Mouse (Mus musculus): ENCODE measurements around the gene Med8. TPM values are rescaled to one million over a fixed set of nuclear protein-coding genes. Genes with fewer than 3 reads are reported as not detected.

Med8 gene
- polyA plus RNA-seq, 1 experiment = 31.0 TPM

DNA sequence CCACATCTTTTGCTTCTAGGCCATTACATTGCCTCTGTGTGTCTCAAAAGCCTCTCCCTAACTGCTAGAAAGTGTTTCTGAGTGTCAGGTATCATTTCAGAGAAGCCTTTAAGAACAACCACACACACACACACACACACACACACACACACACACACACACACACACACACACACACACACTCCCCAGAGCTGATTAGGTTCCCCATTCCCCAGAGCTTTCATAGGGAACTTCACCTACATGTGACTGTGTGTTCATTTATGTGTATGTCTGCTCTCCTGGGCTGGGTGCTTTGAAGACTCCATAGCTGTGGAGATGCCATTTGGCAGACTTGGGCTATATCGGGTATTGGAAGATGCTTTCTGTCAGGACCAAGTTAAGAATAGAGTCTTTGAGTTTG lies 16.2 kb downstream of the Med8 start:
- H3K27me3 ChIP-seq (replicated peaks; ENCODE audit: control insufficient read depth, insufficient read depth, low read length) = no peaks in the 10 kb centered on the region
- no peak for DNase-seq
- no peak overlapping the region for H3K27ac ChIP-seq (ENCODE audit: insufficient read depth, low read depth, low read length)

DNA sequence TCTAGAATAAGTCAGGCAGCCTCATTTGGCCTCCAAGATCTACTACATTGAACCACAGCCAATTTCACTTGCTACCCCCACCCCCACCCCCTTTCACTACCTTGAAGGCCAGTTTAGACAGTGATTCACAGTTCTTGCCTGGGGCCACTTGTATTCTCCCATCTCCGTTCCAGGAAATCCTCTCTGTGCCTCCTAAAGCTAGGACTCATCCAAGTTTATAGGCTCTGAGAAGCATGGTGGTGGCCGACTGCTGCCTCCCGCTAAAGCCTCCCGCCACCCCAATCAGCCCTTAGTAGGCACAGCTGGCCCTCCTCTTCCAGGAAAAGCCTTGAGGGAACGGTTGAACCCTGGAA lies 18.3 kb downstream of the Med8 start:
- H3K4me3 ChIP-seq (ENCODE audit: insufficient read depth, low read depth, low read length) = peak overlapping the region; percentile 92
- TF ChIP-seq POLR2A (IDR thresholded peaks at IDR 0.05; ENCODE audit: low read depth, low read length) = no peak
- no peak for TF ChIP-seq CTCF (conservative IDR thresholded peaks at IDR 0.05; ENCODE audit: insufficient read depth, insufficient read length, low read depth, low read length)
- peaks cover 31% of the 10 kb centered on the region for H3K4me1 ChIP-seq (ENCODE audit: control insufficient read depth, insufficient read depth, low read length)
- DNase-seq = no peak
- peak overlapping the region; percentile 97 for H3K27ac ChIP-seq (ENCODE audit: insufficient read depth, low read depth, low read length)
- no peaks in the 10 kb centered on the region for H3K36me3 ChIP-seq (ENCODE audit: control insufficient read depth, insufficient read depth, low read length)
- H3K27me3 ChIP-seq (replicated peaks; ENCODE audit: control insufficient read depth, insufficient read depth, low read length) = no peaks in the 10 kb centered on the region
- 2% methylated on average over 5 of the region's 5 CpGs for WGBS

More for the DNA sequence above, 16.2 kb downstream of the Med8 start:
- no peaks in the 10 kb centered on the region for H3K36me3 ChIP-seq (ENCODE audit: control insufficient read depth, insufficient read depth, low read length)
- no peak for TF ChIP-seq CTCF (conservative IDR thresholded peaks at IDR 0.05; ENCODE audit: insufficient read depth, insufficient read length, low read depth, low read length)
- peaks cover 29% of the 10 kb centered on the region for H3K4me1 ChIP-seq (ENCODE audit: control insufficient read depth, insufficient read depth, low read length)
- no peak overlapping the region for H3K4me3 ChIP-seq (ENCODE audit: insufficient read depth, low read depth, low read length)
- 94% methylated on average over 1 of the region's 1 CpGs for WGBS

DNA sequence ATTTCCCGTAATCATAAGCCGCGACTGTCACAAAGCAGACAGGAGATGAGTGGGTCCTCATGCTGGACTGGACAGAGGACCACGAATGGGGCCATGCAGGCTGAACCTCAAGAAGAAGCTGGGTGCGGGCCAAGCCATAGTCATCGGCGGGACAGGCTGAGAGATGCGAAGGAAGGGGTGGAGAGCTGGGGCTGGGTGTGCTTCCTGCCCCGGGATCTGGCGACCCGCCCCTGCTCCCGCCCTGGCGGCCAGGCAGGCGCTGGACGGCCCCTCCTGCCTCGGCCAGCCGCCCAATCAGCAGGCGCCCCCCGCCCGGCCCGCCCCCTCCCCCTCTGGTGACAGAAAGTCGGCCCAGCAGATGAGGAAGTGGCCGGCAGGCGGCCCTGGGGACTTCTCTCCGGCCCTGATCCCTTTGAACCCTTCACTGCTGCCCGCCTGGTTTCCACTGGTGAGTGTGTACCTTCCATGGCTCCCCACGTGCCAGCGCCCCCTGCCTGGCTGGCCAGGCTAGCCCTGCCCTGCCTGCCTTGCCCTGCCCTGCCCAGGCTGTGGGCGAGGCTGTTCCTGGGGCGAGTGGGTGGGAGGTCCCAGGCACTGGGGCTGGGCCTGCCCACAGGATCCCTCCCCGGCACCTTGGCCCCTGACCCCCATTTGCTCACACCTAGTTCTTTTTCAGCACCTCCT lies 18.8 kb downstream of the Med8 start, which contains the start of gene Elovl1:
Elovl1 (plus strand) TSS at position 326 of the 684 bp plus-strand sequence.
- H3K36me3 ChIP-seq (ENCODE audit: control insufficient read depth, insufficient read depth, low read length) = no peaks in the 10 kb centered on the region
- no peaks in the 10 kb centered on the region for H3K27me3 ChIP-seq (replicated peaks; ENCODE audit: control insufficient read depth, insufficient read depth, low read length)
- peak within 1 kb of the TSS; percentile 97 for H3K27ac ChIP-seq (ENCODE audit: insufficient read depth, low read depth, low read length)
- peaks cover 31% of the 10 kb centered on the region for H3K4me1 ChIP-seq (ENCODE audit: control insufficient read depth, insufficient read depth, low read length)
- DNase-seq = peak; percentile 96
- WGBS = under 1% methylated on average over 31 of the region's 31 CpGs
- TF ChIP-seq CTCF (conservative IDR thresholded peaks at IDR 0.05; ENCODE audit: insufficient read depth, insufficient read length, low read depth, low read length) (peak; percentile 35), POLR2A (IDR thresholded peaks at IDR 0.05; ENCODE audit: low read depth, low read length) (peak; percentile 49)
- peak within 1 kb of the TSS; percentile 98 for H3K4me3 ChIP-seq (ENCODE audit: insufficient read depth, low read depth, low read length)

DNA sequence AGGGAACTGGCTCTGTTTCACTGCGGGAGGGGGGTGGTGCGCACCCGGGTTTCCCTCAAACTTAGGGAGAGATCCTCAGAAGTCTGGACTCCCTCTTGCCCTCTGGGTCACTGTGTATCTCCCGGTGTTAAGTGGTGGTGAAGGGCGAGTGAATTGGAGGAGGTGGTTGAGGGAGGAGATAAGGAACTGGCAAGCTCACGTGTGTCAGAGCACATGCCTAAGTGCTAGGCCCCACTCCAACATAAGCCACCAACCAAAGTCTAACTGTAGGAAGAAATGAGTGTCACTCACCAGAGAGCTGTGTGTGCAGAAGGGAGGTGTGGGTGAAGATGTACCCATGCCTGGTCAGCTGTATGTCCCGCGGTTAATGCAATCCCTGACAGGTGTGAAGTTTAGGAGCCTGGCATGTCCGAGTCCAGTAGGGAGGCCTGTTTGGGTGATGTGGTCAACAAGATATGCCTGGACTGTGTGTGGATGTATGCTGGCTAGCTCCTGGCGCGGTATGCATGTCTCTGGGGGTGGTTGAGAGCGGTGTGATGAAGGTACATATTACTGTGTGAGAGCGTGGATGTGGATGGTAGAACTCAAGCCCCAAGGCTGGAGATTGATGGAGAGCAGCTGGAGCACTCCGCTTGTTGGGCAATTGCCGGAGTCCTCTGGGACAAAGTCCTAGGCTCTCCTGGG lies 19.5 kb downstream of the Med8 start:
- TF ChIP-seq POLR2A (IDR thresholded peaks at IDR 0.05; ENCODE audit: low read depth, low read length) (no peak), CTCF (conservative IDR thresholded peaks at IDR 0.05; ENCODE audit: insufficient read depth, insufficient read length, low read depth, low read length) (no peak)
- Histone ChIP-seq H3K36me3 (ENCODE audit: control insufficient read depth, insufficient read depth, low read length) (no peaks in the 10 kb centered on the region), H3K27ac (ENCODE audit: insufficient read depth, low read depth, low read length) (peak overlapping the region; percentile 97), H3K4me3 (ENCODE audit: insufficient read depth, low read depth, low read length) (peak overlapping the region; percentile 98), H3K27me3 (replicated peaks; ENCODE audit: control insufficient read depth, insufficient read depth, low read length) (no peaks in the 10 kb centered on the region), H3K4me1 (ENCODE audit: control insufficient read depth, insufficient read depth, low read length) (peaks cover 31% of the 10 kb centered on the region)
- 21% methylated on average over 15 of the region's 15 CpGs for WGBS
- peak; percentile 62 for DNase-seq

DNA sequence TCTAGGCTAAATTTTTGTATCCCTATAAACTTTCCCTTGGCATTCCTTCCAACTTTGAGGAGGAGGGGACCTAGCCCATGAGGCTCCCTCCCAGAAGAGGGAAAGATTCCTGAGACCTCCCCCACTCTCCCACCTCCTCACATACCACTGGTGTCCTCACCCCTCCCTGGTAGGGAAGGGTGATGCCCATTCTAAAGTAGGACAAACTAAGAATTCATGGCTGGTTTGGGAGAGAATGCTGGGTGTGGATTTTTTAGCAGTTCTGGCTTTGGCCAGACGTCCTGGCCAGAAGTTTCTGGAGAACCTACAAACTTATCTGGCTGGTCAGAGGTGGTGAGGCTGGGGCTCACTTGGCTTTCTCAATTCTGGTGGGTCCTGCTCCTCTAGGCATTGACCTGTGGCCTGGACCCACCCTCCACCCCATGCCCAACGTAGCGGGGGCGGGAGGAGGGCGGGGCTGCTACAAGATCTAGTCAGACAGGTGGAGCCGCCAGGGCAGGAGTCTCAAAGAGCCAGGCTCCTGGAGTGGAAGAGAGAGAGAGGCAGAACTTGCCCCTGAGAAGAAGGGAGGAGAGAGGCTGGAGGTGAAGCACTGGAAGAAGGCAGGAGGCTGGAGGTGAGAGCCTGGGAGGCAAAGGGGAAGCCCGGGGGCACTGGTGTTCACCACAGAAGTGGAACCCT lies 20.2 kb downstream of the Med8 start:
- H3K27me3 ChIP-seq (replicated peaks; ENCODE audit: control insufficient read depth, insufficient read depth, low read length) = no peaks in the 10 kb centered on the region
- DNase-seq = peak; percentile 71
- WGBS = 27% methylated on average over 7 of the region's 7 CpGs

DNA sequence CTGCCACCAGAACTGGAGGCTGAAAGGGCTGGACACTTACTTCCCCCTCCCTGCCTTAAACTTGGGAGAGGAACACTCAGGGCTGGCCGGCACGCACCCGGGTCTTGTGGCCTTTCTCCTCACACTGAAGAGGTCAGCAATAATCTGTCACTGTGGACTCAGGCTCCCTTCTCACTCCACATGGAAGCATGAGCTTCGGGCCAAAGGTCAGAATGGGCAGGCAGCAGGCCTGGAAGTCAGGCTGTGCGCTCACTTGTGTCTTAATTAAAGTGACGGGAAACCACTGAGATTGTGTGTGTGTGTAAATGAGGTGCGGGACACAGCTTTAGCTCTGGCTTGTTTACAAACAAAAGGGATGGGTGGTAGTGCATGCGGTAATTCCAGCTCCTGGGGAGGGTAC lies 23.2 kb downstream of the Med8 start:
- H3K4me1 ChIP-seq (ENCODE audit: control insufficient read depth, insufficient read depth, low read length) = peaks cover 29% of the 10 kb centered on the region
- H3K27ac ChIP-seq (ENCODE audit: insufficient read depth, low read depth, low read length) = peak overlapping the region; percentile 66
- no peaks in the 10 kb centered on the region for H3K36me3 ChIP-seq (ENCODE audit: control insufficient read depth, insufficient read depth, low read length)
- H3K4me3 ChIP-seq (ENCODE audit: insufficient read depth, low read depth, low read length) = no peak overlapping the region
- whole genome bisulfite sequencing = 42% methylated on average over 8 of the region's 8 CpGs
- peak; percentile 91 for DNase-seq
- no peaks in the 10 kb centered on the region for H3K27me3 ChIP-seq (replicated peaks; ENCODE audit: control insufficient read depth, insufficient read depth, low read length)
- TF ChIP-seq CTCF (conservative IDR thresholded peaks at IDR 0.05; ENCODE audit: insufficient read depth, insufficient read length, low read depth, low read length) (no peak), POLR2A (IDR thresholded peaks at IDR 0.05; ENCODE audit: low read depth, low read length) (no peak)

More for the DNA sequence above, 20.2 kb downstream of the Med8 start:
- TF ChIP-seq POLR2A (IDR thresholded peaks at IDR 0.05; ENCODE audit: low read depth, low read length) (no peak), CTCF (conservative IDR thresholded peaks at IDR 0.05; ENCODE audit: insufficient read depth, insufficient read length, low read depth, low read length) (no peak)
- Histone ChIP-seq H3K27ac (ENCODE audit: insufficient read depth, low read depth, low read length) (peak overlapping the region; percentile 40), H3K4me1 (ENCODE audit: control insufficient read depth, insufficient read depth, low read length) (peaks cover 31% of the 10 kb centered on the region), H3K36me3 (ENCODE audit: control insufficient read depth, insufficient read depth, low read length) (no peaks in the 10 kb centered on the region), H3K4me3 (ENCODE audit: insufficient read depth, low read depth, low read length) (peak overlapping the region; percentile 20; the same call in 1 of the 2 replicates)
